ENCODE assay signal across 9 mouse cellular contexts in genomic region chr12:40559103-40559502, GRCm38 (mm10).
A peak's percentile ranks its signal among the peaks of the same experiment; 100 is the strongest.
DNase-seq lines count a peak whose midpoint lies in the region; ATAC-seq lines count a peak whose summit lies in the region.
"Had no signal": no experiment of that assay in that cellular context is flagged by ENCODE, and none has a peak within 500 bp of the region (broad histone marks: within the 10 kb centered on the region; RNA-seq: fewer than 3 reads in every experiment).

No protein-coding gene starts in this region.

- H3K4me1 ChIP-seq in intestine, embryonic 16.5 days (ENCODE audit: control insufficient read depth, insufficient read depth, low read length), result no peaks in the 10 kb centered on the region
- H3K4me1 ChIP-seq in intestine, embryonic 15.5 days (replicated peaks), result no peaks in the 10 kb centered on the region
- 0 out of 4 replicates have a peak, but pooled peaks cover 3 to 4% of the 10 kb centered on the region in 2 experiments for H3K4me1 ChIP-seq in heart, embryonic 14.5 days (ENCODE audit: control insufficient read depth in 2 of 2, insufficient read depth in 2 of 2, low read length in 2 of 2)

- 70% methylated on average over 11 of the region's 11 CpGs for WGBS in intestine, embryonic 16.5 days
- WGBS in intestine, embryonic 15.5 days, result 66% methylated on average over 11 of the region's 11 CpGs
- WGBS in heart, embryonic 14.5 days, result 64% methylated on average over 11 of the region's 11 CpGs

- peak; percentile 52 for ATAC-seq in intestine, embryonic 16.5 days
- no peak for ATAC-seq in intestine, embryonic 15.5 days
- peak; percentile 50; the same call in 1 of the 2 replicates for ATAC-seq in heart, embryonic 14.5 days (ENCODE audit: insufficient number of reproducible peaks, insufficient read depth, low FRiP score, low read depth)

- peak; percentile 7 for DNase-seq in T-cell, adult 2 months (ENCODE audit: low spot score)
- DNase-seq in lung, adult 18-20 months, result peak; percentile 81 to 84
- no peak for DNase-seq in right cerebral cortex, adult 2 months (ENCODE audit: low spot score in 2 of 2)
- DNase-seq in left cerebral cortex, adult 18-20 months (ENCODE audit: low spot score in 2 of 2), result no peak
- DNase-seq in cerebellum, postnatal 36 days, result no peak

- no peak overlapping the region for H3K4me2 ChIP-seq in intestine, embryonic 16.5 days (ENCODE audit: low read depth, low read length)
- H3K4me2 ChIP-seq in intestine, embryonic 15.5 days (replicated peaks), result no peak overlapping the region
- H3K4me2 ChIP-seq in heart, embryonic 14.5 days (ENCODE audit: low read length), result peak overlapping the region; percentile 27; the same call in 1 of the 2 replicates

- no peaks in the 10 kb centered on the region for H3K36me3 ChIP-seq in intestine, embryonic 16.5 days (ENCODE audit: control insufficient read depth, insufficient read depth, low read length)
- no peaks in the 10 kb centered on the region for H3K36me3 ChIP-seq in intestine, embryonic 15.5 days
- no peaks in the 10 kb centered on the region for H3K36me3 ChIP-seq in heart, embryonic 14.5 days (ENCODE audit: control insufficient read depth, insufficient read depth, low read length)
- H3K36me3 ChIP-seq: G1E had no signal

- no peak overlapping the region for H3K27ac ChIP-seq in intestine, embryonic 16.5 days (ENCODE audit: low read length)
- no peak overlapping the region for H3K27ac ChIP-seq in intestine, embryonic 15.5 days
- H3K27ac ChIP-seq in heart, embryonic 14.5 days (replicated peaks in 1 of 2; ENCODE audit: control insufficient read depth in 1 of 2, insufficient read depth in 1 of 2, low read depth in 2 of 2, low read length in 2 of 2), result peak overlapping the region; percentile 40 to 55

- no peak overlapping the region for H3K9ac ChIP-seq in intestine, embryonic 16.5 days (ENCODE audit: low read depth, low read length)
- H3K9ac ChIP-seq in intestine, embryonic 15.5 days, result no peak overlapping the region
- no peak overlapping the region for H3K9ac ChIP-seq in heart, embryonic 14.5 days (ENCODE audit: low read length)

- H3K4me3 ChIP-seq in intestine, embryonic 16.5 days (ENCODE audit: low read length), result no peak overlapping the region
- no peak overlapping the region for H3K4me3 ChIP-seq in intestine, embryonic 15.5 days (replicated peaks)
- no peak overlapping the region for H3K4me3 ChIP-seq in heart, embryonic 14.5 days (ENCODE audit: control insufficient read depth in 1 of 2, insufficient read depth in 1 of 2, low read depth in 1 of 2, low read length in 2 of 2)

- H3K9me3 ChIP-seq in intestine, embryonic 16.5 days (ENCODE audit: control insufficient read depth, low read length), result no peaks in the 10 kb centered on the region
- no peaks in the 10 kb centered on the region for H3K9me3 ChIP-seq in intestine, embryonic 15.5 days
- no peaks in the 10 kb centered on the region for H3K9me3 ChIP-seq in heart, embryonic 14.5 days (ENCODE audit: control insufficient read depth, low read length)
- H3K9me3 ChIP-seq: G1E had no signal

- H3K27me3 ChIP-seq in intestine, embryonic 16.5 days (replicated peaks; ENCODE audit: control insufficient read depth, insufficient read depth, low read length), result no peaks in the 10 kb centered on the region
- H3K27me3 ChIP-seq in intestine, embryonic 15.5 days (replicated peaks), result no peaks in the 10 kb centered on the region
- H3K27me3 ChIP-seq in heart, embryonic 14.5 days (ENCODE audit: control insufficient read depth, insufficient read depth, low read length), result no peaks in the 10 kb centered on the region

Comparison
In these comparisons a context has a peak if more than half of its experiments do, and no peak if none do; other contexts are left out.
1. H3K27ac ChIP-seq: peak in heart, embryonic 14.5 days (2 of 2); none in intestine, embryonic 16.5 days (single experiment) and intestine, embryonic 15.5 days (single experiment).
2. DNase-seq: peak in T-cell, adult 2 months (single experiment) and lung, adult 18-20 months (2 of 2); none in right cerebral cortex, adult 2 months (0 of 2), left cerebral cortex, adult 18-20 months (0 of 2) and cerebellum, postnatal 36 days (0 of 2).